Mouse (Mus musculus): ENCODE data around the gene Atg10.

DNA sequence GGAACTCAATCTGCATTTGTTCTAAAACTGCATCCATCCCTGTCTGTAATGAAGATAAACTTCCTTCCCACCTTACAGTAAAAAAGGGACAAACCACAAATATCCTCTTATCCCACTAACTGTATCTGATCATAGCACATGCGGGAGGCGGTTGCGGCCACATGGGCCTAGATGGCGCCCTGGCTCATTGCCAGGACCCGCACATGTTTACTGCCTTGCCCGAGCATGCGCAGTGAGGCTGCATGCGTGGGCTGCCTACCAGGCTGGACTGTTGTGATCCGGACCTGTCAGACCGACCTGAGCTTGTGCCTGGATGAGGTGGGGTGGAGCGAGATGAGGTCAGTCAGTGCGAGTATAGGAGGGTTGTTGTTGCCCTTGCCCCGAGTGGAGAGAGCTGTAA, 230.2 kb downstream of the Atg10 start:
- no peak for TF ChIP-seq MAFK (IDR thresholded peaks at IDR 0.05; ENCODE audit: insufficient read depth, low read depth, low read length)
- TF ChIP-seq ZNF384 (IDR thresholded peaks at IDR 0.05; ENCODE audit: low read depth, low read length) = no peak
- no peak for TF ChIP-seq HCFC1 (IDR thresholded peaks at IDR 0.05; ENCODE audit: borderline replicate concordance, insufficient read depth, low read length)
- TF ChIP-seq CHD2 (IDR thresholded peaks at IDR 0.05; ENCODE audit: low read depth, low read length) = no peak
- no peak for TF ChIP-seq ZC3H11A (IDR thresholded peaks at IDR 0.05; ENCODE audit: borderline replicate concordance, low read depth, low read length)

All from ES-E14 (cell line).